Mouse (Mus musculus) spleen, postnatal 4 days (tissue): ENCODE measurements around the gene Nts.
"Not testable (repeated sequence)": the region's sequence is repeated elsewhere in the genome, so short reads cannot be mapped to it uniquely, and the experiment has no call there.

Source experiments
- DNase-seq, 2 experiments: peaks; one replicate each; pipeline ENCODE4 v3.0.0; 2022; ENCODE audit warnings: low spot score in 2 of 2

The Nts gene

GRCm38 (mm10) chr10:102490386-102490785 is at the start of gene Nts:
Gene Nts (minus strand): TSS chr10:102490486.
- no peak for DNase-seq

GRCm38 (mm10) chr10:102527901-102528300 is 37.6 kb upstream of the Nts start:
- DNase-seq, result no peak

- DNase-seq, result no peak
Observed at GRCm38 (mm10) chr10:102514159-102514558, 23.9 kb upstream of the Nts start.

GRCm38 (mm10) chr10:102511807-102512461 is 21.6 kb upstream of the Nts start, which contains the start of gene Rassf9:
Gene Rassf9 (plus strand): TSS chr10:102512222.
- DNase-seq, result no peak

- DNase-seq, result no peak
Observed at GRCm38 (mm10) chr10:102511461-102511806, 21.1 kb upstream of the Nts start.

- no peak for DNase-seq
Observed at GRCm38 (mm10) chr10:102507386-102507785, 17.1 kb upstream of the Nts start.

GRCm38 (mm10) chr10:102498754-102499153 is 8.5 kb upstream of the Nts start:
- DNase-seq, result no peak

- DNase-seq, result no peak
Observed at GRCm38 (mm10) chr10:102491792-102492191, 1.5 kb upstream of the Nts start.

- DNase-seq, result no peak
Observed at GRCm38 (mm10) chr10:102469412-102469811, 20.9 kb downstream of the Nts start.

- DNase-seq, result no peak
Observed at GRCm38 (mm10) chr10:102451756-102452155, 38.5 kb downstream of the Nts start.

GRCm38 (mm10) chr10:102449449-102449848 is 40.8 kb downstream of the Nts start:
- DNase-seq, result no peak

- DNase-seq, result no peak
Observed at GRCm38 (mm10) chr10:102444912-102445556, 45.3 kb downstream of the Nts start.

GRCm38 (mm10) chr10:102435467-102435866 is 54.8 kb downstream of the Nts start:
- not testable (repeated sequence) for DNase-seq

- not testable (repeated sequence) for DNase-seq
Observed at GRCm38 (mm10) chr10:102435048-102435447, 55.2 kb downstream of the Nts start.
